Mouse (Mus musculus) kidney, adult 2 months (tissue): ENCODE data around the gene Il1rl2. TPM values are rescaled to one million over a fixed set of nuclear protein-coding genes. Genes with fewer than 3 reads are reported as not detected.

Experiments used
- DNase-seq: peaks from one replicate; pipeline ENCODE4 v3.0.0; 2021
- H3K27ac ChIP-seq: fragments of 200-500 bp; 2 replicates; pipeline ENCODE4 v1.5.1; 2012; ENCODE audit warnings: low read depth, low read length, control low read depth, inconsistent platforms; ENCODE audit not compliant: insufficient read depth
- H3K27me3 ChIP-seq: fragments of 200-500 bp; replicated peaks from 2 replicates; pipeline ENCODE4 v1.6.1; 2012; ENCODE audit warnings: mild to moderate bottlenecking, moderate library complexity, low read length, inconsistent platforms; ENCODE audit not compliant: control insufficient read depth, insufficient read depth
- H3K36me3 ChIP-seq: fragments of 200-500 bp; 2 replicates; pipeline ENCODE4 v1.6.1; 2012; ENCODE audit warnings: mild to moderate bottlenecking, moderate library complexity, low read length, inconsistent platforms; ENCODE audit not compliant: control insufficient read depth, insufficient read depth
- H3K4me1 ChIP-seq: fragments of 200-500 bp; 2 replicates; pipeline ENCODE4 v1.6.1; 2011; ENCODE audit warnings: low read length; ENCODE audit not compliant: control insufficient read depth, insufficient read depth
- H3K4me3 ChIP-seq: fragments of 200-500 bp; 2 replicates; pipeline ENCODE4 v1.5.1; 2011; ENCODE audit warnings: mild to moderate bottlenecking, low read depth, low read length, control low read depth; ENCODE audit not compliant: insufficient read depth
- CTCF ChIP-seq: fragments of 200-500 bp; conservative IDR thresholded peaks from 2 replicates; pipeline ENCODE4 v1.5.1; 2011; ENCODE audit warnings: low read depth, mild to moderate bottlenecking, control low read depth, low read length, moderate library complexity, mixed read lengths; ENCODE audit not compliant: insufficient read depth, insufficient read length
- POLR2A ChIP-seq: fragments of 200-500 bp; IDR thresholded peaks from one replicate; pipeline ENCODE4 v1.6.1; 2011; ENCODE audit warnings: low read depth, low read length, control low read depth
- WGBS: fragments of 180-500 bp; shearing (Covaris S2); methylation state at CpG from one replicate; pipeline ENCODE4 v1.1.7; 2018; 5-methylcytosine and 5-hydroxymethylcytosine counted together
- polyA plus RNA-seq: library from polyadenylated mRNA; depleted of rRNA; stranded (reverse); fragments of >200 nt; gene quantifications from 2 replicates; pipeline ENCODE4 v1.2.3, GENCODE M21; 2012

Gene Il1rl2
- polyA plus RNA-seq, 1 experiment, result 1.4 TPM

DNA sequence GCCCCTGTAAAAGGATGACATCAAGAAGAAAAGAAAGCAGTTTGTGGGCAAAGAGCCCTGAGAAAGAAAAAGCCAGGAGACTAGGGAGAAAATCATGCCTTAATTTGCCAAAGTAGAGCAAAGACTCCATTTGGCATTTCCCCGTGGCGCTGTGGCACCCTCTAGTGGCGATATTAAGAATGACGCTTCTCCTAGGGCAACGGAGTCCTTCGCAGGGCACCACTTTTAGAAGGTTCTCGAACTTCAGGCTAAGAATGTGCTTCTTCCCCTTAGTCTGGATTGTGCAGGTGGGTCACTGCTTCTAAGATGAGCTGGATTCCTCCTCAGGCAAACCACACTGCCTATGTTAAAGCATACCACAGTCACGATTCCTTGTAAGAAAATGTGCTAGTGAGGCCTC is 54.4 kb downstream of the Il1rl2 start:
- WGBS, result 14% methylated on average over 8 of the region's 8 CpGs
- no peak overlapping the region for H3K27ac ChIP-seq
- no peak overlapping the region for H3K4me3 ChIP-seq
- no peaks in the 10 kb centered on the region for H3K36me3 ChIP-seq
- peak; percentile 52 for DNase-seq
- TF ChIP-seq CTCF (peak; percentile 96), POLR2A (no peak)
- H3K4me1 ChIP-seq, result no peaks in the 10 kb centered on the region
- no peaks in the 10 kb centered on the region for H3K27me3 ChIP-seq

DNA sequence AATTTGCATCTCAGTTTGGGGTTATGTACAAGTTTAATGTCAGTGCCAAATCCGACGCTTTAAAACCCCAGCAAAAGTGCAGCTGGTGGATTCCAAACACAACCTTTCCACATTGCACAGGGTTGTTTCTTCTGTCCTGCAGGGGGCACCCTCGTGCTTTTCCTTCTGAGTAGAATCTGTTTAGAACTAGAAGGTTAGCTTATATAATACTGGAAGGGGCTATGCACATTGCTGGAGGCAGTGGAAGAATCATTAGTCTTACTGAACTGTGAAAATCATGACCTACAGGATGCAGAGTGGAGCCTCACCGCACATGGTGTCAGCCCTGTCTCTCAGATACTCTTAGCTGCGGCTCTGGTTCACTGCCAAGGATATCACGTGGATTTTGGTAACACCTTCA is 55.7 kb downstream of the Il1rl2 start:
- whole genome bisulfite sequencing, result 38% methylated on average over 6 of the region's 6 CpGs
- TF ChIP-seq POLR2A (no peak), CTCF (peak; percentile 48)
- H3K36me3 ChIP-seq, result no peaks in the 10 kb centered on the region
- H3K4me1 ChIP-seq, result no peaks in the 10 kb centered on the region
- no peaks in the 10 kb centered on the region for H3K27me3 ChIP-seq
- H3K27ac ChIP-seq, result no peak overlapping the region
- H3K4me3 ChIP-seq, result no peak overlapping the region
- peak; percentile 66 for DNase-seq

DNA sequence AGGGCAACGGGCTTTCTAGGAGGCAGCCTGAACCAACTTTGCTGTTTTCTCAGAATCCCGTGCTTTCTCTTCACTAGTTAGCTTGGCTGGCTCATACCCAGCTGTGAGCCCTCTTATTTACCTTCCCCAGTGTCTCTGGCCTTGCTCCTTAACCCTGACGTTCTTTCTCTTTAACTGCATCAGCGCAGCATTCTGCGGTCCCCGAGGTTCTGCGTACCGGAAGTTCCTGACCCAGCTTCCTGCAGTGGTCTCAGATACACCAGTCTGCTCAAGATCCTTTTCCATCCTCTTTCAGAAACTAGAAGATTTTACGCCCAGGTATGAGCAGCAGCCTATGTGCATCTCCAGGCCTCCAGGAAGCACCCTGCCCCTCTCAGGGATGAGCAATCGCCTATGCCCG is 56.6 kb downstream of the Il1rl2 start:
- DNase-seq, result no peak

DNA sequence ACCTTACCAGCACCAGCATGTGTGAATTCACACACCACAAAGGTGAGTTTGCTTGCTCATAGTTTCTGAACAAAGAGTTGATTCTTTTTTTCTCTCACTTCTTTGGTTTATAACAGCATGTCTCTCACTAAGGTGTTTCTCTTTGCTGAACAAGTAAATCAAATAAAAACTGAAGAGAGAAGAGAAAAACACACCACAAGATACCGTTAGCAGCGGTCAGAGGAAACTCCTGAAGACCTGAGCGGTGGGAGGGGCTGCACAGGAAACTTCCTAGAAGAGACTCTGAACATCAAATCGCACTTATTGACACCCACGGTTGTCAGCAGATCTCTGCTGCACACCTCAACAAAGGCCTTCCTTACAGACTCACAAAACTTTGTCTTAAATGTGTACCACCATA is 58.4 kb downstream of the Il1rl2 start:
- 82% methylated on average over 5 of the region's 5 CpGs for WGBS
- Histone ChIP-seq H3K27ac (no peak overlapping the region), H3K36me3 (no peaks in the 10 kb centered on the region), H3K4me3 (no peak overlapping the region), H3K27me3 (no peaks in the 10 kb centered on the region), H3K4me1 (no peaks in the 10 kb centered on the region)
- no peak for TF ChIP-seq CTCF
- DNase-seq, result no peak

More for the DNA sequence above, 56.6 kb downstream of the Il1rl2 start:
- Histone ChIP-seq H3K27me3 (no peaks in the 10 kb centered on the region), H3K27ac (no peak overlapping the region), H3K4me3 (no peak overlapping the region), H3K36me3 (no peaks in the 10 kb centered on the region), H3K4me1 (no peaks in the 10 kb centered on the region)
- WGBS, result 72% methylated on average over 11 of the region's 11 CpGs
- TF ChIP-seq POLR2A (no peak), CTCF (no peak)

DNA sequence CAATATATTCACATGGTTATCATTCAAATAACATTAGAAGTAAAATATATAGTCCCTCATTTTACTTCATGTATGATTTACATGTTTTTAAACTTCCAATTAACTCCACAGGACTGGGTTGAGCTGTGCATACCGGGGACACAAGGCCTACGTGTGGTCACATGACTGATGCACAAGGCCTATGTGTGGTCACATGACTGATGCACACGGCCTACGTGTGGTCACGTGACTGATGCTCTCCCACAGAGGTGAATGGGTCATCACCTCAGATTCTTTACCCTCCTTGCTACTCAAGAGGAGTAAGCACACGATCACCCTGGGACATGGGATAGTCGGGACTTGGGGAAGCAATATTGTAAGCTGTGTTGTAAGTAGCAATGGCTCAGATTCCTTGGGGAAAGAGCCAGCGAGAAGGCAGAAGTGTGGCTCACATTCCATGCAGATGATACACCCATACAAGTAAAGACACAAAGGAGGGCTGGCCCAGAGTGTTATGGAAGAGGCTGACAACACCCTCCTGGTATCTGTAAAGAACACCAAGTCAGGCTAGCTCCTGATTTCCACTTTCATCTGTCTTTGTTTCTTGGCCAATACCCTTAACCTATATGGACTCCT is 60.6 kb downstream of the Il1rl2 start:
- Histone ChIP-seq H3K27ac (no peak overlapping the region), H3K27me3 (no peaks in the 10 kb centered on the region), H3K4me3 (no peak overlapping the region), H3K36me3 (no peaks in the 10 kb centered on the region), H3K4me1 (no peaks in the 10 kb centered on the region)
- WGBS, result 91% methylated on average over 8 of the region's 8 CpGs
- DNase-seq, result no peak
- no peak for TF ChIP-seq POLR2A
- no peak for TF ChIP-seq CTCF

DNA sequence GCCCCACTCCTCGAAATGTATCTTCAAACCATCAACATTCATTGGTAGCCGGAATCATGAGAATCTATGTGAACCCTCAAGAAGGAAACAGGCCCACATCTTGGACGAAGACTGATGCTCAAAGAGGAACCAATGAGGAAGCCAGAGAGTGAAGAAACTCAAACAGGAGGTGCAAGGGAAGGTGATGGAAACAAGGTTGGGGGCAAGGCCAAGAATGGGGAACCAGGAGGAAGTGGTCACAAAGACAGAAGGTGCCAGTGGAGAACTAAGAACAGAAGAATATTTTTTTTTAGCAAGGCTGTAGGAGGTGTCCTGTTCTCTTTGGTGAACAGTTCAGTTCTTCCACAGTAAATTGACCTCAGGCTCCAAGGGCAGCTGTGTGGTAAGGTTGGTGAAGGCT is 67.0 kb downstream of the Il1rl2 start:
- Histone ChIP-seq H3K27ac (no peak overlapping the region), H3K4me3 (no peak overlapping the region), H3K36me3 (no peaks in the 10 kb centered on the region), H3K4me1 (no peaks in the 10 kb centered on the region), H3K27me3 (no peaks in the 10 kb centered on the region)
- WGBS, result 85% methylated on average over 3 of the region's 3 CpGs
- no peak for TF ChIP-seq POLR2A
- no peak for TF ChIP-seq CTCF
- no peak for DNase-seq

DNA sequence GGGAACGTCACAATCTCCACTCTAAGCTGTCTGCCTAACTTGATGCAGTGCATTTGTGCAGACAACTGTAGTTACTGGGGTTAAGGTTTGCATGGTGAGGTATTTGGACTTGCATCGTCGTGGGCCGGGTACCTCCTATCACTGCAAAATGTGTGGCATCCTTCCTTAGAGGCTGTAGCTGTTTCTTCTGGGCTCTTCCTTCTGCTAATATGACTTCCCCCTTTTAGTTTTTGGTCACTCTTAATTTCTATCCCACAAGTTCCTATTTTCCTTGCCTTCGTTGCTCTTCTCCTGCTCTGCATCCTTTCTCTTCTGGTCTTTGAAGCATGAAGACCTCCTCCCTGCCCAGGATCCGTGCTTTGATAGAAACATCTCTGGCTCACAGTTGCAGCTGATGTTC is 68.1 kb downstream of the Il1rl2 start:
- Histone ChIP-seq H3K27ac (no peak overlapping the region), H3K4me3 (no peak overlapping the region), H3K4me1 (no peaks in the 10 kb centered on the region), H3K27me3 (no peaks in the 10 kb centered on the region), H3K36me3 (no peaks in the 10 kb centered on the region)
- TF ChIP-seq CTCF, result no peak
- TF ChIP-seq POLR2A, result no peak
- WGBS, result 56% methylated on average over 6 of the region's 6 CpGs
- DNase-seq, result no peak

DNA sequence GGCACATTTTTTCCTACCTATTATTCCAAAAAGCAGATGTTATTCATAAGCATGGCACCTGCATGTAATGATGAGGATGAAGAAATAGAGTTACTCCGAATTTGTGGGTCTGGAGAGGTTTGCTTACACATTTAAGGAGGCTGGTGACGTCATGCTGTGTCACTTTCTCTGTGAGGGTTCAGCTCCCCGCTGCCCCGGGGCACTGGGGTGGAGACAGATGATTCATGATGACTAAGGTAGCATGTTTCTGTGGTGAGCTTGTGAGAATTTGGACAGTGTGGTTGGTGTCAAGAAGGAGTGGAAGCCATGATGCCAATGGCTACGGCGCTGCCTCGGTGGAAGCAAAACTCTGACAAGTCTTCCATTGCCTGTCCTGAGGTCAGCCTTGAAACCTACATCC is 68.8 kb downstream of the Il1rl2 start:
- Histone ChIP-seq H3K4me3 (no peak overlapping the region), H3K27ac (no peak overlapping the region), H3K27me3 (no peaks in the 10 kb centered on the region), H3K36me3 (no peaks in the 10 kb centered on the region), H3K4me1 (no peaks in the 10 kb centered on the region)
- TF ChIP-seq POLR2A, result no peak
- TF ChIP-seq CTCF, result no peak
- DNase-seq, result no peak
- WGBS, result 81% methylated on average over 7 of the region's 7 CpGs
